ENCODE assay signal across 8 mouse cellular contexts in genomic region chrX:169972791-169973494, GRCm38 (mm10). TPM values are rescaled to one million over a fixed set of nuclear protein-coding genes. Genes with fewer than 3 reads are reported as not detected.
DNase-seq lines count a peak whose midpoint lies in the region; ATAC-seq and TF ChIP-seq lines count a peak whose summit lies in the region.
"Not testable (repeated sequence)": the region's sequence is repeated elsewhere in the genome, so short reads cannot be mapped to it uniquely, and the experiment has no call there.

No protein-coding gene starts in this region.

- not testable (repeated sequence) for H3K4me1 ChIP-seq in lung, embryonic 14.5 days (ENCODE audit: insufficient read depth); thymus, adult 2 months (replicated peaks; ENCODE audit: control insufficient read depth, insufficient read depth, low read length)

- not testable (repeated sequence) for H3K9me3 ChIP-seq in lung, embryonic 14.5 days (ENCODE audit: low read depth, low read length)

- H3K36me3 ChIP-seq in lung, embryonic 14.5 days (ENCODE audit: insufficient read depth): peaks cover 16% of the 10 kb centered on the region
- H3K36me3 ChIP-seq in thymus, adult 2 months (ENCODE audit: control insufficient read depth, insufficient read depth, low read length): not testable (repeated sequence)

- not testable (repeated sequence) for H3K27ac ChIP-seq in lung, embryonic 14.5 days (ENCODE audit: low read depth); thymus, adult 2 months (ENCODE audit: control insufficient read depth, insufficient read depth, low read length)

- not testable (repeated sequence) for TF ChIP-seq POLR2A in thymus, adult 2 months (IDR thresholded peaks at IDR 0.05; ENCODE audit: control insufficient read depth, extremely low read depth, insufficient read depth, low read length, poor library complexity)

- H3K9ac ChIP-seq in lung, embryonic 14.5 days: not testable (repeated sequence)

- not testable (repeated sequence) for H3K27me3 ChIP-seq in lung, embryonic 14.5 days (ENCODE audit: insufficient read depth, low read length); thymus, adult 2 months (ENCODE audit: control insufficient read depth, insufficient read depth, low read length)

- ATAC-seq in hematopoietic stem cell, adult 5-6 weeks (replicated peaks in 1 of 2; ENCODE audit: insufficient read depth in 1 of 2, low FRiP score in 2 of 2, low TSS enrichment in 1 of 2, low read depth in 1 of 2, poor library complexity in 2 of 2, severe bottlenecking in 2 of 2): peak; percentile 58 to 63
- not testable (repeated sequence) for ATAC-seq in lung, embryonic 14.5 days (ENCODE audit: insufficient read depth)
- ATAC-seq in neutrophil, adult 5-6 weeks (ENCODE audit: extremely low read depth, insufficient number of reproducible peaks, low FRiP score, poor library complexity, severe bottlenecking): peak; percentile 59

- not testable (repeated sequence) for TF ChIP-seq CTCF in lung, embryonic 14.5 days (IDR thresholded peaks at IDR 0.05; ENCODE audit: low read depth); thymus, adult 2 months (IDR thresholded peaks at IDR 0.05; ENCODE audit: borderline replicate concordance, control insufficient read depth, extremely low read depth, insufficient read depth, low read length, poor library complexity)

- H3K4me3 ChIP-seq in lung, embryonic 14.5 days (ENCODE audit: low read depth, low read length); thymus, adult 2 months (ENCODE audit: control insufficient read depth, insufficient read depth, low read length): not testable (repeated sequence)

- H3K4me2 ChIP-seq in lung, embryonic 14.5 days: not testable (repeated sequence)

- 72% methylated on average over 6 of the region's 6 CpGs for WGBS in lung, embryonic 14.5 days
- 71% methylated on average over 6 of the region's 6 CpGs for WGBS in thymus, adult 2 months

- DNase-seq in T-cell, adult 2 months (ENCODE audit: low spot score): peak; percentile 61
- peak; percentile 2 for DNase-seq in cerebellum, adult 9-10 months
- peak; percentile 26 for DNase-seq in gonadal fat pad, adult 2 months (ENCODE audit: low read depth)
- peak; percentile 59 for DNase-seq in layer of hippocampus, adult 11-12 months (ENCODE audit: low spot score)
- DNase-seq in lung, embryonic 14.5 days: peak; percentile 40
- DNase-seq in thymus, adult 2 months: peak; percentile 17

RNA-seq across cellular contexts. Expression of gene Gm21887, which starts 36.5 kb away (rescaled TPM):
- 106 and 190 TPM in 2 replicates for polyA plus RNA-seq in gonadal fat pad, adult 2 months (2012; rRNA removed)
- total RNA-seq in hematopoietic stem cell, adult 5-6 weeks (2017): 167 and 207 TPM in 2 replicates
- 252 and 439 TPM in 2 replicates for polyA plus RNA-seq in lung, embryonic 14.5 days (2014; fragmentation: Nextera tagmentation; extraction: Ambion mirVana)
- 206 and 226 TPM in 2 replicates for total RNA-seq in neutrophil, adult 5-6 weeks (2017)
- 1,607 and 1,995 TPM in 2 replicates for polyA plus RNA-seq in thymus, adult 2 months (2012; rRNA removed)

Comparison
In these comparisons a context has a peak if more than half of its experiments do, and no peak if none do; other contexts are left out.
1. DNase-seq: peak in every context shown above with its lines; median percentile 61 in T-cell, adult 2 months; 59 in layer of hippocampus, adult 11-12 months; 40 in lung, embryonic 14.5 days; 26 in gonadal fat pad, adult 2 months; 17 in thymus, adult 2 months; 2 in cerebellum, adult 9-10 months.